Mouse (Mus musculus) stomach, embryonic 14.5 days (tissue): ENCODE results near the gene Olfr53. TPM values are rescaled to one million over a fixed set of nuclear protein-coding genes. Genes with fewer than 3 reads are reported as not detected.

Experiments
- ATAC-seq: fragments of 200-750 bp; cut with Nextera tagmentation; 2 replicates; pipeline ENCODE4 v1.8.0; 2017; ENCODE audit warnings: low read depth, moderate TSS enrichment; ENCODE audit not compliant: insufficient number of reproducible peaks, insufficient read depth, low FRiP score
- H3K27ac ChIP-seq: fragments of 300-500 bp; sonication (generic); 2 replicates; pipeline ENCODE4 v1.5.1; 2014; ENCODE audit warnings: mild to moderate bottlenecking, low read length, moderate library complexity, mixed read lengths
- H3K27me3 ChIP-seq: fragments of 300-500 bp; sonication (generic); 2 replicates; pipeline ENCODE4 v1.6.1; 2014; ENCODE audit warnings: low read length, control low read depth, mixed read lengths; ENCODE audit not compliant: control insufficient read depth, insufficient read depth
- H3K36me3 ChIP-seq: fragments of 300-500 bp; sonication (generic); 2 replicates; pipeline ENCODE4 v1.6.1; 2014; ENCODE audit warnings: mild to moderate bottlenecking, control low read depth, low read length, moderate library complexity, mixed read lengths; ENCODE audit not compliant: control insufficient read depth, insufficient read depth
- H3K4me1 ChIP-seq: fragments of 300-500 bp; sonication (generic); 2 replicates; pipeline ENCODE4 v1.6.1; 2014; ENCODE audit warnings: low read length, control low read depth, mixed read lengths; ENCODE audit not compliant: control insufficient read depth, insufficient read depth
- H3K4me2 ChIP-seq: fragments of 300-500 bp; sonication (generic); replicated peaks from 2 replicates; pipeline ENCODE4 v1.6.1; 2014; ENCODE audit warnings: low read depth, low read length, control low read depth
- H3K4me3 ChIP-seq: fragments of 300-500 bp; sonication (generic); 2 replicates; pipeline ENCODE4 v1.5.1; 2014; ENCODE audit warnings: low read depth, low read length, control low read depth
- H3K9ac ChIP-seq: fragments of 300-500 bp; sonication (generic); replicated peaks from 2 replicates; pipeline ENCODE4 v1.6.1; 2014; ENCODE audit warnings: low read depth, mild to moderate bottlenecking, control low read depth, low read length, moderate library complexity, mixed read lengths
- H3K9me3 ChIP-seq: fragments of 300-500 bp; sonication (generic); 2 replicates; pipeline ENCODE4 v1.6.1; 2016; ENCODE audit warnings: low read depth, low read length, control low read depth; ENCODE audit not compliant: control insufficient read depth
- polyA plus RNA-seq: library from polyadenylated mRNA; unstranded; fragments of >200 nt; fragmentation: Nextera tagmentation; extraction: Ambion mirVana; gene quantifications from 2 replicates; pipeline ENCODE4 v1.2.1, GENCODE M21; 2014

Gene Olfr53
- polyA plus RNA-seq, 1 experiment from 2014 or later, result not detected

- ATAC-seq, result no peak
- Histone ChIP-seq H3K4me3 (no peak within 1 kb of the TSS), H3K9me3 (no peaks in the 10 kb centered on the region), H3K27me3 (no peaks in the 10 kb centered on the region), H3K4me2 (no peak within 1 kb of the TSS), H3K27ac (no peak within 1 kb of the TSS), H3K36me3 (no peaks in the 10 kb centered on the region), H3K4me1 (no peaks in the 10 kb centered on the region), H3K9ac (no peak within 1 kb of the TSS)
Observed at GRCm38 (mm10) chr7:140696967-140697366, 50.7 kb downstream of the Olfr53 start, which contains the start of gene Olfr541. TSS of gene Olfr541 (plus strand) at chr7:140697267.

Other genes starting within 250 kb of the Olfr53 start
- not detected in 2 replicates for gene Olfr531, start 243.5 kb upstream of the Olfr53 start, polyA plus RNA-seq
- not detected in 2 replicates for gene Olfr532, start 224.8 kb upstream of the Olfr53 start, polyA plus RNA-seq
- not detected in 2 replicates for gene Olfr533, start 183.1 kb upstream of the Olfr53 start, polyA plus RNA-seq
- gene Olfr535, start 162.2 kb upstream of the Olfr53 start, polyA plus RNA-seq, result not detected in 2 replicates
- not detected in 2 replicates for gene Olfr536, start 139.1 kb upstream of the Olfr53 start, polyA plus RNA-seq
- not detected in 2 replicates for gene Olfr538, start 78.6 kb upstream of the Olfr53 start, polyA plus RNA-seq
- gene Olfr46, start 45.2 kb upstream of the Olfr53 start, polyA plus RNA-seq, result not detected in 2 replicates
- not detected in 2 replicates for gene Olfr61, start 17.5 kb upstream of the Olfr53 start, polyA plus RNA-seq
- gene Olfr539, start 13.5 kb downstream of the Olfr53 start, polyA plus RNA-seq, result not detected in 2 replicates
- not detected in 2 replicates for gene Olfr45, start 35.5 kb downstream of the Olfr53 start, polyA plus RNA-seq
- not detected in 2 replicates for gene Olfr541, start 50.8 kb downstream of the Olfr53 start, polyA plus RNA-seq
- gene Cyp2e1, start 117.3 kb downstream of the Olfr53 start, polyA plus RNA-seq, result not detected in 2 replicates
- 0.27 and 0.74 TPM in 2 replicates for gene Syce1, start 141.4 kb downstream of the Olfr53 start, polyA plus RNA-seq
- gene Zfp941, start 175.7 kb downstream of the Olfr53 start, polyA plus RNA-seq, result 2.7 and 3.0 TPM in 2 replicates
- gene Urah, start 188.6 kb downstream of the Olfr53 start, polyA plus RNA-seq, result 14.2 and 18.7 TPM in 2 replicates
- not detected in 2 replicates for gene Scgb1c1, start 199.1 kb downstream of the Olfr53 start, polyA plus RNA-seq
- gene Odf3, start 201.4 kb downstream of the Olfr53 start, polyA plus RNA-seq, result not detected in 2 replicates
- not detected in 2 replicates for gene Gm45785, start 209.9 kb downstream of the Olfr53 start, polyA plus RNA-seq
- gene Ric8a, start 210.5 kb downstream of the Olfr53 start, polyA plus RNA-seq, result 65.7 and 72.8 TPM in 2 replicates
- 48.7 and 55.3 TPM in 2 replicates for gene Bet1l, start 211.1 kb downstream of the Olfr53 start, polyA plus RNA-seq
- gene Psmd13, start 235.5 kb downstream of the Olfr53 start, polyA plus RNA-seq, result 136 and 146 TPM in 2 replicates
- gene Sirt3, start 235.9 kb downstream of the Olfr53 start, polyA plus RNA-seq, result 21.8 and 23.5 TPM in 2 replicates